Mouse (Mus musculus): ENCODE data around the gene Rpa2. TPM values are rescaled to one million over a fixed set of nuclear protein-coding genes. Genes with fewer than 3 reads are reported as not detected.

Gene Rpa2
- polyA plus RNA-seq, 1 experiment from 2014 or later = 176 TPM

Other genes starting within 250 kb of the Rpa2 start
- 1,114 and 1,125 TPM in 2 replicates for gene Atpif1, start 234.7 kb upstream of the Rpa2 start, polyA plus RNA-seq (2014; fragmentation: Nextera tagmentation; extraction: Ambion mirVana)
- gene Dnajc8, start 232.8 kb upstream of the Rpa2 start, polyA plus RNA-seq (2014; fragmentation: Nextera tagmentation; extraction: Ambion mirVana) = 249 and 255 TPM in 2 replicates
- gene Ptafr, start 204.3 kb upstream of the Rpa2 start, polyA plus RNA-seq (2014; fragmentation: Nextera tagmentation; extraction: Ambion mirVana) = 0.25 and 0.34 TPM in 2 replicates
- gene Eya3, start 129.3 kb upstream of the Rpa2 start, polyA plus RNA-seq (2014; fragmentation: Nextera tagmentation; extraction: Ambion mirVana) = 37.1 and 41.0 TPM in 2 replicates
- gene Xkr8, start 35.8 kb upstream of the Rpa2 start, polyA plus RNA-seq (2014; fragmentation: Nextera tagmentation; extraction: Ambion mirVana) = 6.1 and 7.2 TPM in 2 replicates
- 3.2 and 3.9 TPM in 2 replicates for gene Smpdl3b, start 11.1 kb upstream of the Rpa2 start, polyA plus RNA-seq (2014; fragmentation: Nextera tagmentation; extraction: Ambion mirVana)
- 0.63 and 1.0 TPM in 2 replicates for gene Themis2, start 28.1 kb downstream of the Rpa2 start, polyA plus RNA-seq (2014; fragmentation: Nextera tagmentation; extraction: Ambion mirVana)
- 117 and 124 TPM in 2 replicates for gene Ppp1r8, start 74.8 kb downstream of the Rpa2 start, polyA plus RNA-seq (2014; fragmentation: Nextera tagmentation; extraction: Ambion mirVana)
- 82.1 and 84.8 TPM in 2 replicates for gene Stx12, start 116.2 kb downstream of the Rpa2 start, polyA plus RNA-seq (2014; fragmentation: Nextera tagmentation; extraction: Ambion mirVana)
- gene Fam76a, start 154.2 kb downstream of the Rpa2 start, polyA plus RNA-seq (2014; fragmentation: Nextera tagmentation; extraction: Ambion mirVana) = 26.3 and 36.6 TPM in 2 replicates
- gene Fgr, start 205.8 kb downstream of the Rpa2 start, polyA plus RNA-seq (2014; fragmentation: Nextera tagmentation; extraction: Ambion mirVana) = 0.08 and 0.20 TPM in 2 replicates
- gene Ahdc1, start 242.9 kb downstream of the Rpa2 start, polyA plus RNA-seq (2014; fragmentation: Nextera tagmentation; extraction: Ambion mirVana) = 6.6 and 7.7 TPM in 2 replicates